Mouse (Mus musculus): ENCODE data around the gene Ap1b1. TPM values are rescaled to one million over a fixed set of nuclear protein-coding genes. Genes with fewer than 3 reads are reported as not detected.

Gene Ap1b1
- polyA plus RNA-seq, 1 experiment from 2014 or later: 105 TPM

- peaks cover 18% of the 10 kb centered on the region for H3K36me3 ChIP-seq
- no peaks in the 10 kb centered on the region for H3K9me3 ChIP-seq
- no peak overlapping the region for H3K9ac ChIP-seq
- no peak overlapping the region for H3K27ac ChIP-seq (replicated peaks)
- ATAC-seq (ENCODE audit: low FRiP score, low read depth): no peak
- no peak overlapping the region for H3K4me3 ChIP-seq
- H3K27me3 ChIP-seq: no peaks in the 10 kb centered on the region
- no peak overlapping the region for H3K4me2 ChIP-seq
- WGBS: 86% methylated on average over 2 of the region's 2 CpGs
- H3K4me1 ChIP-seq (replicated peaks): peaks cover 12% of the 10 kb centered on the region
Observed at GRCm38 (mm10) chr11:4992471-4992870, 5.8 kb downstream of the Ap1b1 start.

GRCm38 (mm10) chr11:4995676-4996075, 9.1 kb downstream of the Ap1b1 start:
- 90% methylated on average over 3 of the region's 3 CpGs for WGBS
- Histone ChIP-seq H3K36me3 (peaks cover 14% of the 10 kb centered on the region), H3K4me2 (no peak overlapping the region), H3K9ac (no peak overlapping the region), H3K9me3 (no peaks in the 10 kb centered on the region), H3K27me3 (no peaks in the 10 kb centered on the region), H3K4me1 (replicated peaks) (no peaks in the 10 kb centered on the region), H3K4me3 (no peak overlapping the region), H3K27ac (replicated peaks) (no peak overlapping the region)
- no peak for ATAC-seq (ENCODE audit: low FRiP score, low read depth)

DNA sequence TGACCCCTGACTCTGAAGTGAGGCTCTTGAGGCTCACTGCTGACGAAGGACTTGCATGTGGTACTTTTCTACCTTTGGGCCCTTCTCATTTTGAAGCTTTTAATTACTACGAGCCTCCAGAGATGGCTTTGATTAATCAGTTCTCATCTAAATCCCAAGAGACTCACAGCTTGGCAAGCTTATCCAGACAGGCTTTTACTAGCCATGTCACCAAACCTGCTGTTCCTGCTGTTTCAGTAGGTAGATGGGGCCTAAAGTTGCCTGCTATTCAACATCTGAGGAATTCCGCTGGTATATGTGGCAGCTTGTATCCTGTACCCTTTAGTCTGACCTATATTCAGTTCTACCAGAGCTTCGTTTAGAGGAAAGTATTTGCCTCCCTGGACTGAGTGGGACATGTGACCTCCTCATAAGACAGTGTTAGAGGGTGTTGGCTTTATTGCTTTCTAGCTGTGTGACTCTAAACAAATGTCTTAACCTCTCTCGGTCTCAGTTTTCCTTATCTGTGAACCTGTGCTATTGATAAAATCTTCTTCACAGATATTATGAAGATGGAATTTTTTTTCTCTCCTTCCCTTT, 10.1 kb downstream of the Ap1b1 start:
- no peak overlapping the region for H3K27ac ChIP-seq (replicated peaks)
- no peaks in the 10 kb centered on the region for H3K4me1 ChIP-seq (replicated peaks)
- no peaks in the 10 kb centered on the region for H3K27me3 ChIP-seq
- H3K9ac ChIP-seq: no peak overlapping the region
- peaks cover 14% of the 10 kb centered on the region for H3K36me3 ChIP-seq
- ATAC-seq (ENCODE audit: low FRiP score, low read depth): no peak
- no peak overlapping the region for H3K4me2 ChIP-seq
- WGBS: 83% methylated on average over 5 of the region's 5 CpGs
- H3K9me3 ChIP-seq: no peaks in the 10 kb centered on the region
- H3K4me3 ChIP-seq: no peak overlapping the region

GRCm38 (mm10) chr11:4998352-4998751, 11.7 kb downstream of the Ap1b1 start:
- no peak overlapping the region for H3K9ac ChIP-seq
- WGBS: 28% methylated on average over 3 of the region's 3 CpGs
- no peak for ATAC-seq (ENCODE audit: low FRiP score, low read depth)
- H3K27ac ChIP-seq (replicated peaks): no peak overlapping the region
- H3K36me3 ChIP-seq: peaks cover 17% of the 10 kb centered on the region
- no peaks in the 10 kb centered on the region for H3K4me1 ChIP-seq (replicated peaks)
- no peaks in the 10 kb centered on the region for H3K27me3 ChIP-seq
- H3K4me2 ChIP-seq: no peak overlapping the region
- H3K4me3 ChIP-seq: no peak overlapping the region
- H3K9me3 ChIP-seq: no peaks in the 10 kb centered on the region

GRCm38 (mm10) chr11:4998762-4999161, 12.1 kb downstream of the Ap1b1 start:
- Histone ChIP-seq H3K9me3 (no peaks in the 10 kb centered on the region), H3K27ac (replicated peaks) (no peak overlapping the region), H3K9ac (no peak overlapping the region), H3K4me3 (no peak overlapping the region), H3K36me3 (peaks cover 19% of the 10 kb centered on the region), H3K27me3 (no peaks in the 10 kb centered on the region), H3K4me1 (replicated peaks) (no peaks in the 10 kb centered on the region), H3K4me2 (no peak overlapping the region)
- ATAC-seq (ENCODE audit: low FRiP score, low read depth): no peak
- 41% methylated on average over 1 of the region's 1 CpGs for WGBS

DNA sequence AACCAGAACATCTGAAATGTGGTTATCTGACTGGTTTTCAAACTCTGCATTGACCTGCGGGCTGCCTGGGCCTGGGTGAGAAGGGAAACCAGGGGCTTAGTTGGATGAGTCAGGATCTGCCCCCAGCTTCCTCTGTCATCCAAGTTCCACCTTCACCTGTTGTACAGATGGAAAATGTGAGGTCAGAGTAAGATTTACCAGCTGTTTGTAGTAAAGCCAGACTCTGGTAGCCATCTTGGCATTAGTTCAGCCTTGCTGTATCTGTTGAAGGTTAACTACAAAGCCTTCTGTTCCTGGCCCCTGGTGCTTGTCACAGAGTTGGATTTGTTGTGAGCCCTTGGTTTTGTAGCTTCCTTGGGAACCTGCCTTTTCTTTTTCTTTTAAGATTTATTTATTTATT, 13.6 kb downstream of the Ap1b1 start:
- ATAC-seq (ENCODE audit: low FRiP score, low read depth): no peak
- Histone ChIP-seq H3K27me3 (no peaks in the 10 kb centered on the region), H3K36me3 (peaks cover 17% of the 10 kb centered on the region), H3K9me3 (no peaks in the 10 kb centered on the region), H3K9ac (no peak overlapping the region), H3K4me1 (replicated peaks) (no peaks in the 10 kb centered on the region), H3K4me2 (no peak overlapping the region), H3K4me3 (no peak overlapping the region), H3K27ac (replicated peaks) (no peak overlapping the region)
- WGBS: 92% methylated on average over 1 of the region's 1 CpGs

- no peak overlapping the region for H3K4me3 ChIP-seq
- no peak overlapping the region for H3K9ac ChIP-seq
- no peak for ATAC-seq (ENCODE audit: low FRiP score, low read depth)
- 83% methylated on average over 4 of the region's 4 CpGs for WGBS
- no peaks in the 10 kb centered on the region for H3K4me1 ChIP-seq (replicated peaks)
- H3K36me3 ChIP-seq: peaks cover 11% of the 10 kb centered on the region
- no peak overlapping the region for H3K27ac ChIP-seq (replicated peaks)
- no peaks in the 10 kb centered on the region for H3K27me3 ChIP-seq
- no peaks in the 10 kb centered on the region for H3K9me3 ChIP-seq
- no peak overlapping the region for H3K4me2 ChIP-seq
Observed at GRCm38 (mm10) chr11:5002826-5003225, 16.2 kb downstream of the Ap1b1 start.

- 92% methylated on average over 2 of the region's 2 CpGs for WGBS
- Histone ChIP-seq H3K27ac (replicated peaks) (no peak overlapping the region), H3K4me3 (no peak overlapping the region), H3K4me1 (replicated peaks) (no peaks in the 10 kb centered on the region), H3K27me3 (no peaks in the 10 kb centered on the region), H3K9ac (no peak overlapping the region), H3K4me2 (no peak overlapping the region), H3K9me3 (no peaks in the 10 kb centered on the region), H3K36me3 (peaks cover 11% of the 10 kb centered on the region)
- no peak for ATAC-seq (ENCODE audit: low FRiP score, low read depth)
Observed at GRCm38 (mm10) chr11:5005528-5005927, 18.9 kb downstream of the Ap1b1 start.

- H3K27me3 ChIP-seq: no peaks in the 10 kb centered on the region
- ATAC-seq (ENCODE audit: low FRiP score, low read depth): no peak
- H3K4me2 ChIP-seq: no peak overlapping the region
- no peaks in the 10 kb centered on the region for H3K4me1 ChIP-seq (replicated peaks)
- no peak overlapping the region for H3K9ac ChIP-seq
- no peak overlapping the region for H3K27ac ChIP-seq (replicated peaks)
- no peak overlapping the region for H3K4me3 ChIP-seq
- H3K9me3 ChIP-seq: no peaks in the 10 kb centered on the region
- 89% methylated on average over 1 of the region's 1 CpGs for WGBS
- H3K36me3 ChIP-seq: peaks cover 17% of the 10 kb centered on the region
Observed at GRCm38 (mm10) chr11:5007186-5007585, 20.6 kb downstream of the Ap1b1 start.

DNA sequence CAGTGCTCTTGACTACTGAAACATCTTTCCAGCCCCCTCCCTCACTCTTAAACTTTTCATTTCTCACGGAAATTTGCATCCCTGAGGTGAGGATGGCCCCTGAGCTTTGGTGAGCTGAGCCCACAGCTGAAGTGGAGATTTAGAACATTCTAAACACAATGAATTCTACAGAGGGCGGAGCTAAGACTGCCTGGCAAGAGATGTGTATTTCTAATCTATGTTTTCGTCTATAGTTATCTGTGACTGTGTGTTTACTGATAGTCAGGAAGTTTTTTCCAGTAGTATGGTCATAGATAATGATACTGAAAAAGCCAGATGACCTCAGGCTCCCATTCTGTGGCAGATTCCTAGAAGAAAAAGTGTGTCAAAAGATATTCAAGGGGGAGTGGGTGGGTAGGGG, 22.2 kb downstream of the Ap1b1 start:
- Histone ChIP-seq H3K27ac (replicated peaks) (no peak overlapping the region), H3K9me3 (no peaks in the 10 kb centered on the region), H3K4me2 (no peak overlapping the region), H3K27me3 (no peaks in the 10 kb centered on the region), H3K36me3 (peaks cover 19% of the 10 kb centered on the region), H3K4me1 (replicated peaks) (no peaks in the 10 kb centered on the region), H3K4me3 (no peak overlapping the region), H3K9ac (no peak overlapping the region)
- ATAC-seq (ENCODE audit: low FRiP score, low read depth): no peak
- WGBS: 88% methylated on average over 3 of the region's 3 CpGs

GRCm38 (mm10) chr11:5009354-5010074, 22.9 kb downstream of the Ap1b1 start:
- no peaks in the 10 kb centered on the region for H3K4me1 ChIP-seq (replicated peaks)
- H3K4me2 ChIP-seq: no peak overlapping the region
- H3K9me3 ChIP-seq: no peaks in the 10 kb centered on the region
- no peak for ATAC-seq (ENCODE audit: low FRiP score, low read depth)
- H3K4me3 ChIP-seq: no peak overlapping the region
- peaks cover 25% of the 10 kb centered on the region for H3K36me3 ChIP-seq
- H3K27ac ChIP-seq (replicated peaks): no peak overlapping the region
- no peaks in the 10 kb centered on the region for H3K27me3 ChIP-seq
- WGBS: 85% methylated on average over 3 of the region's 3 CpGs
- H3K9ac ChIP-seq: no peak overlapping the region

- H3K27me3 ChIP-seq: no peaks in the 10 kb centered on the region
- H3K4me3 ChIP-seq: no peak overlapping the region
- no peaks in the 10 kb centered on the region for H3K4me1 ChIP-seq (replicated peaks)
- WGBS: 90% methylated on average over 1 of the region's 1 CpGs
- ATAC-seq (ENCODE audit: low FRiP score, low read depth): no peak
- no peak overlapping the region for H3K4me2 ChIP-seq
- H3K27ac ChIP-seq (replicated peaks): no peak overlapping the region
- H3K9ac ChIP-seq: no peak overlapping the region
- H3K9me3 ChIP-seq: no peaks in the 10 kb centered on the region
- peaks cover 31% of the 10 kb centered on the region for H3K36me3 ChIP-seq
Observed at GRCm38 (mm10) chr11:5010205-5010604, 23.6 kb downstream of the Ap1b1 start.

DNA sequence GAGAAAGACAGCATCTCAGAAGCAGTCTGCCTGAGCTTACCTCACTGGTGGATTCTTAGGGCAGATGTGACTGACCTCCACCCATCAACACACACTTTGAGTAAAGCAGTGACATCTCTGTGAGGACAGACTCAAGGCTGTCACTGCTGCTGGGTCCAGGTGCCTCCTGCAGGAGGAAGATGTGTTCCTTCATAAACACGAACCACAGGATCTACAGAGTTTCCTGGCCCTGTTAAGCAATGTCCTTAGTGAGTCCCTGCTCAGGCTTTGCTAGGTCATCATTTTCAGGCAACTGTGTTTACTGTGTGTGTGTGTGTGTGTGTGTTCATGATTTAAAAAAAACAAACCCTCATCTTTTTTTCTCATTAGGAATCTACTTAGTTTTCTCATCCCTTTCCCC, 24.9 kb downstream of the Ap1b1 start:
- ATAC-seq (ENCODE audit: low FRiP score, low read depth): no peak
- 82% methylated on average over 1 of the region's 1 CpGs for WGBS
- Histone ChIP-seq H3K9ac (no peak overlapping the region), H3K27ac (replicated peaks) (no peak overlapping the region), H3K4me1 (replicated peaks) (no peaks in the 10 kb centered on the region), H3K4me2 (no peak overlapping the region), H3K4me3 (no peak overlapping the region), H3K36me3 (peaks cover 40% of the 10 kb centered on the region), H3K27me3 (no peaks in the 10 kb centered on the region), H3K9me3 (no peaks in the 10 kb centered on the region)
